Mouse (Mus musculus) ES-E14 (cell line): ENCODE measurements around the gene Unc45a.

ENCODE experiments used
- CHD2 ChIP-seq: IDR thresholded peaks from 2 replicates; pipeline ENCODE4 v1.6.1; 2014; ENCODE audit warnings: mild to moderate bottlenecking, low read depth, low read length, inconsistent platforms
- MAFK ChIP-seq: IDR thresholded peaks from 2 replicates; pipeline ENCODE4 v1.6.1; 2014; ENCODE audit warnings: mild to moderate bottlenecking, low read depth, low read length, inconsistent platforms; ENCODE audit not compliant: insufficient read depth
- ZC3H11A ChIP-seq: IDR thresholded peaks from 2 replicates; pipeline ENCODE4 v1.6.1; 2012; ENCODE audit warnings: low read depth, mild to moderate bottlenecking, inconsistent platforms, low read length, borderline replicate concordance
- ZNF384 ChIP-seq: IDR thresholded peaks from 2 replicates; pipeline ENCODE4 v1.6.1; 2012; ENCODE audit warnings: low read depth, low read length, inconsistent platforms

- TF ChIP-seq CHD2 = no peak
- no peak for TF ChIP-seq ZC3H11A
- TF ChIP-seq ZNF384 = no peak
- TF ChIP-seq MAFK = no peak
These were observed 988 bp upstream of the Unc45a start for GRCm38 (mm10) chr7:80341793-80342192.
